Mouse (Mus musculus): ENCODE results near the gene Lgr5. TPM values are rescaled to one million over a fixed set of nuclear protein-coding genes. Genes with fewer than 3 reads are reported as not detected.

Gene Lgr5
- total RNA-seq, 2 experiments from 2014 or later, result 1.9 to 2.5 TPM

GRCm38 (mm10) chr10:115510959-115511358 lies 76.6 kb downstream of the Lgr5 start:
- no peak for DNase-seq (ENCODE audit: low spot score in 2 of 2)

GRCm38 (mm10) chr10:115505631-115506239 lies 81.8 kb downstream of the Lgr5 start:
- DNase-seq (ENCODE audit: low spot score in 2 of 2), result no peak

DNA sequence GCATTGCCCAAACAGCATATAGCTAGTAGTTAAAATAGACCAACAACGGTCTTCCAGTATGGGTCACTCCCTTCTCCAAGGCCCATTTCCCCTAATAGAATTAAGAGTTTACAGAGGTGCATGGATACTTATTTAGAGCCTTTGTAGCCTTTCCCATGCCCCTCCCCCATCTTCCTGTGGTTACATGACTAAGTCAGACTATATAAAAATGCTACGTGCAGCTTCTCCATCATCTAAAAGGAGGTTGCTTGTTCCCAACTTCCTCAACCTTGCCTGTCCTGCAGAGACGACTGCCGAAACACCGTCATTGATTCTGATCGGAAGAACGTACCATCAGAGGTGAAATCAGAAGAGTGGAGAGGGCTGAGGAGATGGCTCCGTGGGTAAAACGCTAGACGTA lies 82.4 kb downstream of the Lgr5 start:
- DNase-seq (ENCODE audit: low spot score in 2 of 2), result no peak

- DNase-seq (ENCODE audit: low spot score in 2 of 2), result no peak
These were observed 93.8 kb downstream of the Lgr5 start for GRCm38 (mm10) chr10:115493778-115494141.

- DNase-seq (ENCODE audit: low spot score in 2 of 2), result no peak
These were observed 94.4 kb downstream of the Lgr5 start for GRCm38 (mm10) chr10:115492956-115493777.

DNA sequence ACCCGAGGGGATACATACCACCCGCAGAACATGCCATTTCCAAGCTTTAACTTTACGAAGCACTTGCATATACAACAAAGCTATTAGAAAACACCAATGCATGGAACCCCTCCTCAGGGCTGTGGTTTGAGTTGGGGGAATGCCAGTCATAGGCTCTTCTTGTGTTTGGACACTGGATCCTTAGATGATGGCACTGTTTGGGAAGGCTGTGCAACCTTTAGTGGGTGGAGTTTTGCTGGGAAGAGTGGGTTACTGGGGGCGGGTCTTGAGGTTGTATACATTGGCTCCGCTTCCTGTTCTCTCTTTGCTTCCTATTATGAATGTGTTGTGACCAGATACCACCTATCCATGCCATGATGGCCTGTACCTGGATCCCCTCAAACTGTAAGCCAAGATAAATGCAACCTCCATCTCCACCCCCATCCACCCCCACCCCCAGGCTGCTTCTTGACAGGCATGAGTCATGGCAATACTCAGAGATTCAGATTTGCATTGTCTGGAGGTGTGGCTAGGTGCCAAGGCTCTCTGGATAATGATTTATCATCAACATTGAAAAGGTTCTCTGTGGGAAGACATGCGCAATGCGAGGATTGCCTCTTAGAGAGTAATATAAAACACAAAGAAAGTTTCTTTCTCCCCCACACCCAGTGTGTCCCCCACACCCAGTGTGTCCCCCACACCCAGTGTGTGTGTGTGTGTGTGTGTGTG lies 95.6 kb downstream of the Lgr5 start:
- no peak for DNase-seq (ENCODE audit: low spot score in 2 of 2)

- no peak for DNase-seq (ENCODE audit: low spot score in 2 of 2)
These were observed 102.0 kb downstream of the Lgr5 start for GRCm38 (mm10) chr10:115485602-115486001.

DNA sequence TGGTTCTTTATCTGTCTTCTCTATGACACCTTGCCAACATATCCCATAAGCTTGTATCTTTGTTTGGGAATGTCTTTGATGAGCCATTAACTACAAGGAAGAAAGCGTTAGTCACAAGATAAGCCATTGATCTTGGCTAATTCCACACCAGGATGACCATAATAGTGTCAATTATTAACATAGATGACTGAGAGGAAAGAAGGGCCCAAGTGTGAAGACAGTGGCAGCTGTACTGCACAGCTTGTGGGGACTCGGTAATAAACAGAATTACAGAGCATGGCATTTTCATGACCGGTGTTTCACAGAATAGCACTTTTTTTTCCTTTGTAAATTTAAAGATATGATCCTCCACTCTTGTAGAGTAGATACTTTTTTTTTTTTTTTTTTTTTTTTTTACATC lies 102.9 kb downstream of the Lgr5 start:
- no peak for DNase-seq (ENCODE audit: low spot score in 2 of 2)

GRCm38 (mm10) chr10:115478441-115479141 lies 109.0 kb downstream of the Lgr5 start:
- no peak for DNase-seq (ENCODE audit: low spot score in 2 of 2)

GRCm38 (mm10) chr10:115476506-115476905 lies 111.1 kb downstream of the Lgr5 start:
- no peak for DNase-seq (ENCODE audit: low spot score in 2 of 2)

GRCm38 (mm10) chr10:115475000-115475550 lies 112.5 kb downstream of the Lgr5 start:
- DNase-seq (ENCODE audit: low spot score in 2 of 2), result no peak

DNA sequence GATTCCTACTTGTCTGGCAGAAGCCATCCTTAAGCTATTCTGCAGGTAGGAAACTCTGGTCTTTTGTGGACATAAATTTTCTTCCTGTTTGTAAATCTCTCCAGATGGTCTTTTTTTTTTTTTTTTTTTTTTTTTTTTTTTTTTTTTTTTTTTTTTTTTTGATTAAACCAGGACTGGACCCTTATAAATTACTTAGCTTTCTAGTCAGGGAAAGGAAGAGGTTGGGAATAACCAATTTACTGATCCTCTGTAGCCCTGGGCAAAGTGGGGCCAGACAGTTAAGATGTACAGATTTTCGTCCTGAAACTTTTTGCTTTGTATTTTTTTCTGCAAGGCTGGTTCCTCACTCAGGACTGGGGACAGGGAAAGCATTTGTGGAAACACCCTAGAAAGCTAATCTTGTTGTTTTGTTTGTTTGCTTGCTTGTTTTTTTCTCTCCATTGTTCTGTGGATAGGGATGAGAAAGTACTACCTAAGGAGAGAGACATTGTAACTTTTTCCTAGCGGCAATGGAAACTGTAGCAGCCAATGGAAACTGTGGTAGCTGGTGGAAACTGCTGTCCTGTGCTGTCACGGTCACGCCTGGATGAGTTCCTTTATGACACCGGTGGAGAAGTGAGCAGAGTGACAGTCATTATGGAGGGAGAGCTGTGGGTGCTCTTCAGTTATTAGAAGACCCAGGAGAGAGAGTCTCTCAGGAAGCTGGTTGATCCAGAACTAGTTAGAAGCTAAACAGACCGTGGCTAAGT lies 114.2 kb downstream of the Lgr5 start:
- no peak for DNase-seq (ENCODE audit: low spot score in 2 of 2)

DNA sequence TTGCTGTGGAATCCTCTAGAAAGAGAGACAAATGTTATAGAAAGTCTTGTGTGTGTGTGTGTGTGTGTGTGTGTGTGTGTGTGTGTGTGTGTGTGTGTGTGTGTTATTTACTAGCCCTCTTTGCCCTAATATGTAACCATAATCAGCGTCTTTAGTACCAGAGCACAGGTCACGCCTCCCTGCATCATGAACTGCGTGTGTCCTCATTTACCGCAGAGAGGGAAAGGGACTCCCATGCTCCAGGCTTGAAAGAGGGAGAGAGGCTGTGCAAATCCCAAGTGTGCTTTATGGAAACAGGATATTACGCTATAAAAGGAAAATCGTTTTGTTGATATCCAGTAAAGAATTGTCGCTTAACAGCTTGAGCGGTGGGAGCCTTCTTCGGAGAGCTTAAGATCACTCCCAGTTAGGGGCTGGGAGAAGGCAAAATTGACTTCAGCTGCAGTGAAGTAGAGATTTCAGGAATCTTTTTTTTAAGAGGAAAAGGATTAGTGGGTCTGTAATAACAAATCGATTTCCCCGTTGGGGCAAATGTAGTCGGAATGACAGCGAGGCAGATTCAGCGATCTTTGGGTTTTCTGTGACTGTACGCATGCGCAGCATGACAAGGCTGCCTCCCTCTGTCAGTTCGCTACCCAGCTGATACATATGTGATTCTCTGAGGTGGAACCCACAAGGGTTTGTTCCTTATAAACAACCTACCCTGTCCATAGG lies 116.8 kb downstream of the Lgr5 start:
- DNase-seq (ENCODE audit: low spot score in 2 of 2), result peak in 1 of 2 experiments; percentile 13

DNA sequence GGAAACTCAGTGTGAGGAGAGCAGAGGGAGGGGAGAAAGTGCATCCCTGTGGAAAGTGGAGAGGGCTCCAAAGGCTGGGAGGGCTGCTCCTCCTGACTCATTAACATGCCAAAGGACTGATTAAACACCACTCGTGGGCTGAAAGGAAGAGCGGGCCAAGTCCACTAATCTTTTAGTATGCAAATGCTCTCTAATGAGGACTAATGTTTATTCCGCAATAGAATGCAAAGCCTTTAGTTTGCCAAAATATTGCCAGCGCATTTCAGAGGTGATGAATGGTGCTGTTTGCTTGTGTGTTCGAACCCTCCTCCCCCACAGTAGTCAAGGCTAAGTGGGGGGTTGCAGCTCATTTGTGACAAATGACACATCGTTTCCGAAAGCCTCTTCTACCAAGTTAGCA lies 118.5 kb downstream of the Lgr5 start:
- no peak for DNase-seq (ENCODE audit: low spot score in 2 of 2)

- no peak for DNase-seq (ENCODE audit: low spot score in 2 of 2)
These were observed 118.9 kb downstream of the Lgr5 start for GRCm38 (mm10) chr10:115468632-115469031.

- DNase-seq (ENCODE audit: low spot score in 2 of 2), result no peak
These were observed 119.6 kb downstream of the Lgr5 start for GRCm38 (mm10) chr10:115467985-115468384.

- DNase-seq (ENCODE audit: low spot score in 2 of 2), result no peak
These were observed 121.8 kb downstream of the Lgr5 start for GRCm38 (mm10) chr10:115465778-115466177.

GRCm38 (mm10) chr10:115465072-115465471 lies 122.5 kb downstream of the Lgr5 start:
- DNase-seq (ENCODE audit: low spot score in 2 of 2), result no peak

GRCm38 (mm10) chr10:115462646-115463045 lies 124.9 kb downstream of the Lgr5 start:
- DNase-seq (ENCODE audit: low spot score in 2 of 2), result no peak
